ENCODE assay signal across 26 mouse cellular contexts in genomic region chr12:54810142-54810541, GRCm38 (mm10). TPM values are rescaled to one million over a fixed set of nuclear protein-coding genes. Genes with fewer than 3 reads are reported as not detected.
A peak's percentile ranks its signal among the peaks of the same experiment; 100 is the strongest.
DNase-seq lines count a peak whose midpoint lies in the region; ATAC-seq and TF ChIP-seq lines count a peak whose summit lies in the region.
"Had no signal": no experiment of that assay in that cellular context is flagged by ENCODE, and none has a peak within 500 bp of the region (broad histone marks: within the 10 kb centered on the region; RNA-seq: fewer than 3 reads in every experiment).

No protein-coding gene starts in this region.

- H3K36me3 ChIP-seq in limb, embryonic 14.5 days (ENCODE audit: control insufficient read depth, insufficient read depth, low read length), result no peaks in the 10 kb centered on the region
- no peaks in the 10 kb centered on the region for H3K36me3 ChIP-seq in limb, embryonic 10.5 days
- H3K36me3 ChIP-seq: embryonic facial prominence, embryonic 13.5 days; heart, embryonic 13.5 days; hindbrain, embryonic 12.5 days; limb, embryonic 15.5 days; midbrain, embryonic 10.5 days; neural tube, embryonic 15.5 days; stomach, embryonic 15.5 days had no signal

- no peak overlapping the region for H3K4me3 ChIP-seq in limb, embryonic 14.5 days (replicated peaks; ENCODE audit: low read length)
- H3K4me3 ChIP-seq in limb, embryonic 10.5 days, result no peak overlapping the region
- H3K4me3 ChIP-seq: embryonic facial prominence, embryonic 13.5 days; heart, embryonic 13.5 days; hindbrain, embryonic 12.5 days; limb, embryonic 15.5 days; midbrain, embryonic 10.5 days; neural tube, embryonic 15.5 days; stomach, embryonic 15.5 days had no signal

- peak; percentile 18 for DNase-seq in limb, embryonic 14.5 days (ENCODE audit: low spot score)
- DNase-seq in limb, embryonic 10.5 days (ENCODE audit: low spot score), result no peak
- DNase-seq in 3T3-L1 (ENCODE audit: low read depth, low spot score) (peak; percentile 44), 416B (ENCODE audit: low read depth) (peak; percentile 69)
- DNase-seq in lung, postnatal 10 days, result peak; percentile 13
- DNase-seq in heart, postnatal 4 days, result no peak
- DNase-seq in left cerebral cortex, postnatal 36 days (ENCODE audit: low spot score in 2 of 2), result no peak
- DNase-seq: adrenal gland, adult 2 months; cerebellum, adult 11 months; cerebellum, postnatal 10 days; heart, postnatal 14 days; kidney, adult 9 months; kidney, postnatal 4 days; right cerebral cortex, adult 18-20 months; right cerebral cortex, postnatal 4 days; thymus, adult 2 months; thymus, postnatal 4 days had no signal

- no peak overlapping the region for H3K9ac ChIP-seq in limb, embryonic 14.5 days (ENCODE audit: low read depth, low read length, severe bottlenecking)
- H3K9ac ChIP-seq: embryonic facial prominence, embryonic 13.5 days; heart, embryonic 13.5 days; hindbrain, embryonic 12.5 days; limb, embryonic 15.5 days; liver, embryonic 14.5 days; neural tube, embryonic 15.5 days; stomach, embryonic 15.5 days had no signal

- no peak overlapping the region for H3K27ac ChIP-seq in limb, embryonic 14.5 days (replicated peaks; ENCODE audit: low read depth, low read length)
- no peak overlapping the region for H3K27ac ChIP-seq in limb, embryonic 10.5 days
- H3K27ac ChIP-seq: embryonic facial prominence, embryonic 13.5 days; heart, embryonic 13.5 days; hindbrain, embryonic 12.5 days; limb, embryonic 15.5 days; liver, embryonic 14.5 days; midbrain, embryonic 10.5 days; neural tube, embryonic 15.5 days; stomach, embryonic 15.5 days had no signal

- H3K4me1 ChIP-seq in limb, embryonic 14.5 days (ENCODE audit: control insufficient read depth, insufficient read depth, low read length), result peaks cover 4% of the 10 kb centered on the region; the same call in 1 of the 2 replicates
- peaks cover 9% of the 10 kb centered on the region for H3K4me1 ChIP-seq in limb, embryonic 10.5 days
- H3K4me1 ChIP-seq: hindbrain, embryonic 12.5 days; neural tube, embryonic 15.5 days had no signal

- TF ChIP-seq POLR2A in limb, embryonic 14.5 days (IDR thresholded peaks at IDR 0.05; ENCODE audit: borderline replicate concordance, extremely low read depth, insufficient read depth, insufficient read length), result no peak

- WGBS in limb, embryonic 14.5 days, result 64% methylated on average over 2 of the region's 2 CpGs
- 78% methylated on average over 2 of the region's 2 CpGs for WGBS in limb, embryonic 10.5 days

- no peak for ATAC-seq in limb, embryonic 14.5 days (ENCODE audit: low FRiP score, low read depth)
- ATAC-seq: forebrain, embryonic 14.5 days had no signal

- no peaks in the 10 kb centered on the region for H3K27me3 ChIP-seq in limb, embryonic 14.5 days (ENCODE audit: control insufficient read depth, insufficient read depth, low read length)
- H3K27me3 ChIP-seq in limb, embryonic 10.5 days (ENCODE audit: low read depth, poor library complexity, severe bottlenecking), result no peaks in the 10 kb centered on the region
- H3K27me3 ChIP-seq: embryonic facial prominence, embryonic 13.5 days; heart, embryonic 13.5 days; hindbrain, embryonic 12.5 days; limb, embryonic 15.5 days; neural tube, embryonic 15.5 days; stomach, embryonic 15.5 days had no signal

- intact Hi-C loops in left cerebral cortex, postnatal 36 days (cut with DNase I), result no loop called here

- H3K4me2 ChIP-seq in limb, embryonic 14.5 days (replicated peaks; ENCODE audit: low read depth, low read length, severe bottlenecking), result no peak overlapping the region
- H3K4me2 ChIP-seq: embryonic facial prominence, embryonic 13.5 days; heart, embryonic 13.5 days; hindbrain, embryonic 12.5 days; limb, embryonic 15.5 days; neural tube, embryonic 15.5 days; stomach, embryonic 15.5 days had no signal

- H3K9me3 ChIP-seq in limb, embryonic 14.5 days (ENCODE audit: control insufficient read depth, low read length), result no peaks in the 10 kb centered on the region
- no peaks in the 10 kb centered on the region for H3K9me3 ChIP-seq in limb, embryonic 10.5 days (replicated peaks)
- H3K9me3 ChIP-seq: embryonic facial prominence, embryonic 13.5 days; heart, embryonic 13.5 days; hindbrain, embryonic 12.5 days; limb, embryonic 15.5 days; midbrain, embryonic 10.5 days; neural tube, embryonic 15.5 days; stomach, embryonic 15.5 days had no signal

RNA-seq across cellular contexts. Expression of gene Snx6, which starts 14.6 kb away (rescaled TPM):
- 74.6 and 90.0 TPM in 2 replicates for polyA plus RNA-seq in limb, embryonic 14.5 days (2012; rRNA removed)
- polyA plus RNA-seq in limb, embryonic 14.5 days (2014; fragmentation: Nextera tagmentation; extraction: Ambion mirVana), result 173 and 190 TPM in 2 replicates
- polyA plus RNA-seq in limb, embryonic 10.5 days (2016; fragmentation: Nextera tagmentation; extraction: Ambion mirVana), result 165 and 180 TPM in 2 replicates
- 10 to 100 TPM; 56.4 TPM for total RNA-seq in heart, postnatal 4 days (2021)
- 10 to 100 TPM; 44.3 to 45.5 TPM for total RNA-seq in left cerebral cortex, postnatal 36 days (2021)

RNA-seq across cellular contexts. Expression of gene Cfl2, which starts 52.5 kb away (rescaled TPM):
- polyA plus RNA-seq in limb, embryonic 14.5 days (2012; rRNA removed), result 68.9 and 70.9 TPM in 2 replicates
- 183 and 228 TPM in 2 replicates for polyA plus RNA-seq in limb, embryonic 14.5 days (2014; fragmentation: Nextera tagmentation; extraction: Ambion mirVana)
- 149 and 151 TPM in 2 replicates for polyA plus RNA-seq in limb, embryonic 10.5 days (2016; fragmentation: Nextera tagmentation; extraction: Ambion mirVana)
- total RNA-seq in heart, postnatal 4 days (2021), result 100 to 1,000 TPM; 509 to 516 TPM
- total RNA-seq in left cerebral cortex, postnatal 36 days (2021), result 100 to 1,000 TPM; 106 to 113 TPM

Comparison
In these comparisons a context has a peak if more than half of its experiments do, and no peak if none do; other contexts are left out.
1. DNase-seq: peak in limb, embryonic 14.5 days (single experiment), 3T3-L1 (single experiment), 416B (single experiment) and lung, postnatal 10 days (single experiment); none in limb, embryonic 10.5 days (single experiment), heart, postnatal 4 days (single experiment) and left cerebral cortex, postnatal 36 days (0 of 2).
2. RNA of gene Cfl2, which starts 52.5 kb away (total RNA-seq): 509 to 516 TPM in heart, postnatal 4 days; 106 to 113 TPM in left cerebral cortex, postnatal 36 days; every median in the first group is over 4 times any median in the second.